Mouse (Mus musculus): ENCODE measurements at regions not wholly inside any gene's neighbourhood (a gene's known extent, or its start where the extent isn't known, plus 50 kb on each side); places are given as distances from the start of the nearest gene placed in this dataset.
A peak's percentile ranks its signal among the peaks of the same experiment; 100 is the strongest.

DNA sequence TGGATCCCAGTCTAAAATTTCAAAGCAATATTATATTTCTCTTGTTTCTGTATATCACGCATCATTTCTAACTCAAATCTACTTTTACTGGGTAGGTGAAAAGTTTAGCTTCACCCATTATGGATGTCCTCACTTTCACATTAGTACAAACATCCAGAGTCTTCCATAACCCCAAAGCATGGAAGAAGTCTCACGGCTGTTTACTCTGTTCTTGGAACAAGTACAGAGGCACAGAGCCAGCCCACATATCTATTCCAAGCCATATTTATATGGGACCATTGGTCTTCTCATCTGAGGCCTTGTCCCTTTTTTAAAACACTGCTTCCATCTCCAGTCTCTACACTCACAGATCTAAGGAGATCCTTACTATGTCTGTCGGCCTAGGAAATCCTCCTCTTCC lies 192.8 kb downstream of the Tm2d1 start:
- DNase-seq: peak; percentile 14

DNA sequence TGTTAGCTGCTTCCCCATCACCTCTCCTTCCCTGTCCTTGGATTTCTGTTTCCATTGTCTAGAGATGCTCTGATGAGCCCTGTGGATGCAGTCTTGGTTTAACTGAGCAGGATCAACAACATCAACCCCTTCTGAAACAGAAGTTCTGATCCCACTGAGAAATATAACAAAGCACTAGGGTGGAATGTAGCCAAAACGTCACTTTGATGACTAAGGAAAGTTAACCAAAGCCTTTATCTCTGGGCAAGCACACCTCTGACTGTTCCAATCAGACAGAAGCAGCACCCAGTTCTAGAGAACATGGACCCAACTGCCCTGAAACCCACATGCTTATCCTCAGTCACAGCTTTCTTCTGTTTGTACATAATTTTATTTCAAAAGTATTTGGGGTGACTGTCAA lies 193.2 kb downstream of the Tm2d1 start:
- no peak for DNase-seq

DNA sequence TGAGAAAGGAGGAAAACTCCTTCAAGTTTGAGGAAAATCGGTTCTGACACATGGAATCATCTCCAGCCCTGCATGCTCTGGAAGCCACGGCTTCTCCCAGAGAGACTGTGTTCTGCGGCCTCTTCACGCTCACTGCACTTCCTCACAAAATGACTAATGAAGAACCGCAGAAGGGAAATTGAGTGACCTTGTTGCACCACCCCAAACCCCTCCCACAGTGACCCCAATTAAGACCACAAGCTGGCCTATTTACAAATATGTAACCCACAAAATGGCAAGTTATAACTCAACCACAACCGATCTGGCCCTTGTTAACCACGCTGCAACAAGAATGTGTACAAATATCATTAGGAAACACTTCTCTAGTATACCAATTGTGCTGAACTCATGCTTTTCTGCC lies 194.2 kb downstream of the Tm2d1 start:
- DNase-seq: peak; percentile 15

DNA sequence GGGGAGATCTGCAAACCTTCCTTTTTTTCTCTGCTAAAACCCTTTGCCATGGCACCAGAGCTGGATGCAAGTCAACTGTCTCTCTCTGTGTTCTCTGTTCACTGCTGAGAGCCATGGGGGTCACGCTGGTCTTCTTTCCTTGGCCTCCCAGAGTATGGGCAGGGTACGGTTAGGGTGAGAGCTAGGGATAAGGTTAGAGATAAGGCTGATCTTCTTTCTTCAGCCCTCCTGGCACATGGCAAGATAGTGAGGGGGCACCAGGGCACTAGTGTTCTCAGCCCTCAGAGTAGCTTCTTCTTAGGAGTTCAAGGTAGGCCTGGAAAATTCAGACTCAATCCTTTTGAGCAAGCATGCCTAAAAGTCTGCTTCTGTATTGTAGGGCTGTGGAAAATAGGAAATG lies 196.1 kb downstream of the Tm2d1 start:
- no peak for DNase-seq

DNA sequence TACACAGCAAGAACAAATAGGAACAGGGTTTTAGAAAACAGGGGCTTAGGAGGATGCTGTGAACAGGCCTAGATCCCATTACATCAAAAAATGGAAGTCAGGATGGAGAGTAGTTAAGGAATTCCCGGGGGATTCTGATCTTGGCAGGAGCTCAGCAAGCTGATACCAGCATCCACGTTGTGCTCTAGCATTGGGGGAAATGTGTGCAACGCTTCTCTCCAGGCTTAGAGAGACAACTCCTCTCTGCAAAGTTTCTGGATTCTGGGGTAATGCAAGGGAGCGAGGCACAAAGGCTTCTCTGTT lies 201.1 kb downstream of the Tm2d1 start:
- peak; percentile 10 for DNase-seq

DNA sequence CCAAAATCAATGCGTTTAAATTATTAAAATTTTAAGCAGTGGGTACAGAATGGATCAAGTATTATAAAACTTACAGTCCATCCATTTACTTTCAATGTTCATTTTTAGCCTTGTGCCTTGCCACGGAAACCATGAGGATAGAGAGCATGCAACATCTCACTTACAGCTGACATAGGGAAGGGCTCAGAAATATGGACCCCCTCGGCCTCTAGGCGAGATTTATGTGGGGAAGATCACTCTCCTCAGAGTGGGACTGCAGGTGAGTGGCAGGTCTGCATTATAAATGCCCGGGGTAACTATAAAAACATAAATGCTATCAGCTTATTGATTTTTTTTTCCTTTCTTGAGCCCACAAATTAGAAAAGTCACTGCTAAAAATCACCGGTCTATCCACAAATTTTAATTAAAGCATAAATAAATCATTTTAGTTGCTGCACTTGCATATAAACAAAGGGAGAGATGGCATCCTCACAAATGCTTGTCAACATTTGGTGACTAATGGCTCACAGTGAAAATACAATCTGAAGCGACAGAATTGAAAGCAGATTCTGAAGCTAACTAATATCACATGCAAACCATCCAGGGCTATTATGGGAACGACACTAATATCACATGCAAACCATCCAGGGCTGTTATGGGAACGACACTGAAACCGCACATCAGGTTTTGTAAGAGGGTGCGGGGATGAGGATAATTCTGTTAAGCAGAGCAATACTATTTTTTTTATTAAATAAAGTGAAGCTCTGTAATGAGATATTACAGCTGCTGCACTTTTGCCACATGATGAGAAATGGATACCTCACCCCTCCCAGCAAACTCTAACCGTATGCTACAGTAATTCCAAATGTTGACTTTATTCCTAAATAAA lies 201.7 kb downstream of the Tm2d1 start:
- no peak for DNase-seq

DNA sequence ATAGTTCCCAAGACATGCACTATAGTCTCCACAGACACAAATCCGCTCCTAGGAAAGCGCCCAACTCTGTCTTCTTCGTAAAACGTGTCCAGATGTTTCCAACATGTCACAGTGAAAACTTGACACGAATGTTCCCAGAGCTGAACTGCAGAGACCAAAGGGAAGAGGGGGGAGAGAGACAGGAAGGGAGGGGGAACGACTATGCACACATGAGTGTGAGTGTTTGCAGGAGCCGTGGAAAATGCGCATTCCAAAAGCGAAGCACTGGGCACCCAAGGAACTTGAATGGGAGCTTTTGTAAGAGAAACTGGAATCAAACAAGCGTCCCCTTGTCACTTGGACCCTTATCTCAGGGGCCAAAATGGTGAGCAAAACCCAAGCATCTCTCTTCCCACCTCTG lies 202.8 kb downstream of the Tm2d1 start:
- no peak for DNase-seq
